ENCODE assay signal across 8 mouse cellular contexts in the genomic region with DNA sequence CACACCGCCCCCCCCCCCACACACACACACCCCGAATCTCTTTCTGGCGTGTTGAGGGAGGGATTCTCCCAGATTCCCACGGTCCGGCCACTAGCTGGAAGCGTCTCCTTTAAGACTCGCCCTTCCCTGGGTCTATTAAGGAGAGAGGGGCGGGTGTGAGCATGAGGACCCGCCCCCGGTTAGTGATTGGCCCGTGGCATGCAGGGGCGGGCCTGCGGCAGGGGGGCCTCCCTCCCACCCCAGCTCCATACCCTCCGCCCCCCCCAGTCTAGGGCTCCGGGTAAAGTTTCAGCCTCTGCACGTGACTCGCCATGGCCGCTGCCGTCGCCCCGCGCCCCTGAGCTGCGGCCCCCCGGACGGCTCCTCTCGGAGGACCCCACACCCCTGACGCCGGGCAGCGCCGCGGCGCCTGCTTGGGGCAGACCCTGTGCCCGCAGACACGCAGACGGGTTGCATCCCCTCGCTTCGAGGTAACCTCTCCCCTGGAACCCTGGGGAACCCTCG. TPM values are rescaled to one million over a fixed set of nuclear protein-coding genes. Genes with fewer than 3 reads are reported as not detected.
DNase-seq lines count a peak whose midpoint lies in the region; ATAC-seq lines count a peak whose summit lies in the region.

No protein-coding gene starts in this region.

- no peaks in the 10 kb centered on the region for H3K36me3 ChIP-seq in hindbrain, embryonic 16.5 days (ENCODE audit: control insufficient read depth, insufficient read depth, low read length)
- H3K36me3 ChIP-seq in liver, embryonic 13.5 days = no peaks in the 10 kb centered on the region
- no peaks in the 10 kb centered on the region for H3K36me3 ChIP-seq in stomach, embryonic 15.5 days

- peak overlapping the region; percentile 62; the same call in 1 of the 2 replicates for H3K27ac ChIP-seq in hindbrain, embryonic 16.5 days (ENCODE audit: low read depth, low read length)
- H3K27ac ChIP-seq in liver, embryonic 13.5 days = peak overlapping the region; percentile 29; the same call in 1 of the 2 replicates
- H3K27ac ChIP-seq in stomach, embryonic 15.5 days = peak overlapping the region; percentile 98

- intact Hi-C loops in left cerebral cortex, postnatal 25 days (cut with DNase I) = no loop called here

- peak; percentile 65 to 73 for DNase-seq in left cerebral cortex, postnatal 25 days (ENCODE audit: low spot score in 2 of 2)
- DNase-seq in left cerebral cortex, adult 18-20 months (ENCODE audit: low spot score in 2 of 2) = no peak
- peak; percentile 77 to 78 for DNase-seq in cerebellum, postnatal 14 days
- peak; percentile 85 to 90 for DNase-seq in gastrocnemius, adult 8-10 months (ENCODE audit: low spot score in 2 of 2)
- peak; percentile 71 for DNase-seq in liver, embryonic 13.5 days
- peak; percentile 91 for DNase-seq in naive thymus-derived CD4-positive, alpha-beta T cell, adult 2 months (ENCODE audit: low read depth)

- peak overlapping the region; percentile 93 for H3K4me2 ChIP-seq in hindbrain, embryonic 16.5 days (ENCODE audit: low read length)
- H3K4me2 ChIP-seq in liver, embryonic 13.5 days = peak overlapping the region; percentile 89
- H3K4me2 ChIP-seq in stomach, embryonic 15.5 days = peak overlapping the region; percentile 85

- WGBS in hindbrain, embryonic 16.5 days = under 1% methylated on average over 30 of the region's 38 CpGs
- under 1% methylated on average over 37 of the region's 38 CpGs for WGBS in liver, embryonic 13.5 days (ENCODE audit: insufficient replicate concordance)
- 0% methylated on average over 38 of the region's 38 CpGs for WGBS in stomach, embryonic 15.5 days

- H3K27me3 ChIP-seq in hindbrain, embryonic 16.5 days (replicated peaks; ENCODE audit: control insufficient read depth, insufficient read depth, low read length) = no peaks in the 10 kb centered on the region
- peaks cover 87% of the 10 kb centered on the region for H3K27me3 ChIP-seq in liver, embryonic 13.5 days
- H3K27me3 ChIP-seq in stomach, embryonic 15.5 days (replicated peaks) = no peaks in the 10 kb centered on the region

- peak; percentile 88 for ATAC-seq in hindbrain, embryonic 16.5 days
- peak; percentile 87 for ATAC-seq in liver, embryonic 13.5 days (ENCODE audit: low read depth)
- ATAC-seq in stomach, embryonic 15.5 days (ENCODE audit: insufficient read depth, low FRiP score, low read depth) = peak; percentile 89

- H3K4me1 ChIP-seq in hindbrain, embryonic 16.5 days (ENCODE audit: control insufficient read depth, insufficient read depth, low read depth, low read length) = peaks cover 60% of the 10 kb centered on the region
- peaks cover 79% of the 10 kb centered on the region for H3K4me1 ChIP-seq in liver, embryonic 13.5 days (replicated peaks)
- peaks cover 83% of the 10 kb centered on the region for H3K4me1 ChIP-seq in stomach, embryonic 15.5 days

- peak overlapping the region; percentile 66 for H3K4me3 ChIP-seq in hindbrain, embryonic 16.5 days (ENCODE audit: low read length)
- peak overlapping the region; percentile 66 for H3K4me3 ChIP-seq in liver, embryonic 13.5 days (replicated peaks)
- H3K4me3 ChIP-seq in stomach, embryonic 15.5 days (replicated peaks) = peak overlapping the region; percentile 92

- no peaks in the 10 kb centered on the region for H3K9me3 ChIP-seq in hindbrain, embryonic 16.5 days (ENCODE audit: control insufficient read depth, low read length)
- H3K9me3 ChIP-seq in liver, embryonic 13.5 days (replicated peaks) = no peaks in the 10 kb centered on the region
- no peaks in the 10 kb centered on the region for H3K9me3 ChIP-seq in stomach, embryonic 15.5 days

- peak overlapping the region; percentile 66 for H3K9ac ChIP-seq in hindbrain, embryonic 16.5 days (ENCODE audit: low read depth, low read length)
- peak overlapping the region; percentile 73 for H3K9ac ChIP-seq in liver, embryonic 13.5 days
- H3K9ac ChIP-seq in stomach, embryonic 15.5 days = peak overlapping the region; percentile 89

RNA-seq across cellular contexts. Expression of a gene that starts 9.8 kb away (rescaled TPM):
- total RNA-seq in left cerebral cortex, postnatal 25 days (2021) = 10 to 100 TPM in 1 of 2 experiments, 1 to 10 TPM in 1; 9.4 to 12.1 TPM
- total RNA-seq in left cerebral cortex, adult 18-20 months (2021) = 10 to 100 TPM; 14.4 to 14.9 TPM
- 10 to 100 TPM in 2 of 4 experiments, 1 to 10 TPM in 2; 8.3 to 11.7 (median 9.5) TPM for total RNA-seq in gastrocnemius, adult 8-10 months (2022)
- polyA plus RNA-seq in hindbrain, embryonic 16.5 days (2015; fragmentation: Nextera tagmentation; extraction: Ambion mirVana) = 12.1 and 16.7 TPM in 2 replicates
- 3.4 and 3.8 TPM in 2 replicates for polyA plus RNA-seq in liver, embryonic 13.5 days (2015; fragmentation: Nextera tagmentation; extraction: Ambion mirVana)
- 34.0 and 41.0 TPM in 2 replicates for polyA plus RNA-seq in stomach, embryonic 15.5 days (2015; fragmentation: Nextera tagmentation; extraction: Ambion mirVana)

RNA-seq across cellular contexts. Expression of a gene that starts 29.9 kb away (rescaled TPM):
- under 1 TPM; 0.21 to 0.60 TPM for total RNA-seq in left cerebral cortex, postnatal 25 days (2021)
- total RNA-seq in left cerebral cortex, adult 18-20 months (2021) = under 1 TPM; 0.33 to 0.45 TPM
- under 1 TPM in 2 of 4 experiments, not detected in 2; 0.07 to 0.13 TPM for total RNA-seq in gastrocnemius, adult 8-10 months (2022)
- polyA plus RNA-seq in hindbrain, embryonic 16.5 days (2015; fragmentation: Nextera tagmentation; extraction: Ambion mirVana) = 4.6 and 6.3 TPM in 2 replicates
- polyA plus RNA-seq in liver, embryonic 13.5 days (2015; fragmentation: Nextera tagmentation; extraction: Ambion mirVana) = 69.1 and 79.8 TPM in 2 replicates
- 28.8 and 30.3 TPM in 2 replicates for polyA plus RNA-seq in stomach, embryonic 15.5 days (2015; fragmentation: Nextera tagmentation; extraction: Ambion mirVana)

RNA-seq across cellular contexts. Expression of a gene that starts 45.4 kb away (rescaled TPM):
- total RNA-seq in left cerebral cortex, postnatal 25 days (2021) = 1 to 10 TPM; 2.9 to 3.0 TPM
- 1 to 10 TPM; 1.8 to 2.0 TPM for total RNA-seq in left cerebral cortex, adult 18-20 months (2021)
- not detected for total RNA-seq in gastrocnemius, adult 8-10 months (2022)
- polyA plus RNA-seq in hindbrain, embryonic 16.5 days (2015; fragmentation: Nextera tagmentation; extraction: Ambion mirVana) = 2.0 and 3.0 TPM in 2 replicates
- polyA plus RNA-seq in liver, embryonic 13.5 days (2015; fragmentation: Nextera tagmentation; extraction: Ambion mirVana) = not detected in 2 replicates
- polyA plus RNA-seq in stomach, embryonic 15.5 days (2015; fragmentation: Nextera tagmentation; extraction: Ambion mirVana) = 0.42 and 0.43 TPM in 2 replicates

Comparison
In these comparisons a context has a peak if more than half of its experiments do, and no peak if none do; other contexts are left out.
1. DNase-seq: peak in left cerebral cortex, postnatal 25 days (2 of 2), cerebellum, postnatal 14 days (2 of 2), gastrocnemius, adult 8-10 months (2 of 2), liver, embryonic 13.5 days (single experiment) and naive thymus-derived CD4-positive, alpha-beta T cell, adult 2 months (single experiment); none in left cerebral cortex, adult 18-20 months (0 of 2).
2. H3K27ac ChIP-seq: peak in every context shown above with its lines; median percentile 98 in stomach, embryonic 15.5 days; 62 in hindbrain, embryonic 16.5 days; 29 in liver, embryonic 13.5 days.
3. Peak in every context shown above with its lines, with median percentiles within 50 percentile points of each other: ATAC-seq, H3K4me2 ChIP-seq, H3K4me3 ChIP-seq and H3K9ac ChIP-seq.